Mouse (Mus musculus) neural tube, embryonic 11.5 days (tissue): ENCODE data around the gene Epb41l1. TPM values are rescaled to one million over a fixed set of nuclear protein-coding genes. Genes with fewer than 3 reads are reported as not detected.

Experiments used
- ATAC-seq: fragments of 200-750 bp; cut with Nextera tagmentation; 2 replicates; pipeline ENCODE4 v1.8.0; 2017; ENCODE audit warnings: moderate number of reproducible peaks, mild to moderate bottlenecking, moderate TSS enrichment, moderate library complexity; ENCODE audit not compliant: insufficient read depth, low FRiP score, low TSS enrichment
- DNase-seq: peaks from one replicate; pipeline ENCODE4 v3.0.0-alpha.2; 2015; ENCODE audit warnings: low spot score
- H3K27ac ChIP-seq: fragments of 300-500 bp; sonication (generic); 2 replicates; pipeline ENCODE4 v1.5.1; 2014; ENCODE audit warnings: low read depth, mild to moderate bottlenecking, low read length
- H3K27me3 ChIP-seq: fragments of 300-500 bp; sonication (generic); 2 replicates; pipeline ENCODE4 v1.6.1; 2014; ENCODE audit warnings: mild to moderate bottlenecking, low read length, mixed read lengths; ENCODE audit not compliant: control insufficient read depth, insufficient read depth
- H3K36me3 ChIP-seq: fragments of 300-500 bp; sonication (generic); 2 replicates; pipeline ENCODE4 v1.6.1; 2014; ENCODE audit warnings: mild to moderate bottlenecking, low read length, moderate library complexity, mixed read lengths; ENCODE audit not compliant: control insufficient read depth, insufficient read depth
- H3K4me1 ChIP-seq: fragments of 300-500 bp; sonication (generic); 2 replicates; pipeline ENCODE4 v1.6.1; 2014; ENCODE audit warnings: low read length, mixed read lengths; ENCODE audit not compliant: control insufficient read depth, insufficient read depth
- H3K4me2 ChIP-seq: fragments of 300-500 bp; sonication (generic); 2 replicates; pipeline ENCODE4 v1.6.1; 2014; ENCODE audit warnings: low read depth, mild to moderate bottlenecking, moderate library complexity
- H3K4me3 ChIP-seq: fragments of 300-500 bp; sonication (generic); 2 replicates; pipeline ENCODE4 v1.5.1; 2014; ENCODE audit warnings: low read depth, low read length
- H3K9ac ChIP-seq: fragments of 300-500 bp; sonication (generic); 2 replicates; pipeline ENCODE4 v1.6.1; 2014; ENCODE audit warnings: mild to moderate bottlenecking, low read length
- H3K9me3 ChIP-seq: fragments of 300-500 bp; sonication (generic); 2 replicates; pipeline ENCODE4 v1.6.1; 2016; ENCODE audit warnings: low read length; ENCODE audit not compliant: control insufficient read depth
- WGBS: fragments of 180-500 bp; shearing (Covaris S2); extraction: QIAGEN DNeasy Blood & Tissue Kit; methylation state at CpG from one replicate; pipeline ENCODE4 v1.1.7; 2014; 5-methylcytosine and 5-hydroxymethylcytosine counted together
- polyA plus RNA-seq: library from polyadenylated mRNA; unstranded; fragments of >200 nt; fragmentation: Nextera tagmentation; extraction: Ambion mirVana; gene quantifications from 2 replicates; pipeline ENCODE4 v1.2.1, GENCODE M21; 2014

The Epb41l1 gene
- polyA plus RNA-seq, 1 experiment from 2014 or later = 4.4 TPM

DNA sequence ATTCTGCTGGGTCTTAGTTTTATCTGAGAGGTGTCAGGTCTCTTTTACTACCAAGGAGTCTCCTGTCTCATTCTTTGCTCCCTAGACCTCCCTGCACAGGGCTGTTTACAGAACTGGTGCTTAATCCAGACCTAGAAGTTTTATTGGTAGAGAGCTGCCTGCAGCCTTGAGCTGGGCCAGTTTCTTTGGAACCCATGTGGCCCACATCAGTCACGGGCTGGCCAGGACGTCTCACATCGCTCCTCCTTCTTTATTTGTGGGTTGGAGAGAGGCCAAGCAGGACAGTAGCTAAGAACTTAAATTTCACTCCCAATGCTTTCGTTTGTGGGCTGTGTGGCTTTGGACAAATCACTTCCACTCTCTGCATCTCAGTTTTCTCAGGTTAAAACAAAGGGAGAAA is 9.6 kb downstream of the Epb41l1 start:
- Histone ChIP-seq H3K4me1 (no peaks in the 10 kb centered on the region), H3K36me3 (no peaks in the 10 kb centered on the region), H3K9me3 (no peaks in the 10 kb centered on the region), H3K4me3 (no peak overlapping the region), H3K27ac (no peak overlapping the region), H3K4me2 (no peak overlapping the region), H3K27me3 (no peaks in the 10 kb centered on the region), H3K9ac (no peak overlapping the region)
- ATAC-seq (no peak), DNase-seq (no peak)
- 41% methylated on average over 4 of the region's 4 CpGs for WGBS

DNA sequence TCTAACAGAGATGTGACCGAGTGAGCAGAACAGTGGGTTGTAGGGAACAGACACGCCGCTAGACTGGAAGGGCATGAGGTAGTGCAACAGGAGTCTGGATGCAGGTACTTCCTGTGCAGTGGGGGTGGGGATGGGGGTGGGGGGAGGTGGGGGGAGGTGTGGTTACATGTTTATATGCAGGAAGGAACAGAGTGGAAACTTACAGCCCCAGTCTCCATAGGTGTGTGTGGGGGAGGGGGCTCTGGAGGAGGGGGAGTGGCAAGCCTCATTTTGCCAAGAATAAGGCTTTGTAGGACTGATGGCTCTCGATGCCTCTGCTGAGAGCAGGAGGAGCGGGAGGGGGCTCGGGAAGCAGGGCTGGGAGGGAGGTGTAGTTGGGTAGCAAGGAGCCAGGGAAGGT is 10.7 kb downstream of the Epb41l1 start:
- Histone ChIP-seq H3K36me3 (no peaks in the 10 kb centered on the region), H3K4me2 (no peak overlapping the region), H3K27me3 (no peaks in the 10 kb centered on the region), H3K4me3 (no peak overlapping the region), H3K9ac (no peak overlapping the region), H3K9me3 (no peaks in the 10 kb centered on the region), H3K4me1 (no peaks in the 10 kb centered on the region), H3K27ac (no peak overlapping the region)
- no peak for ATAC-seq
- DNase-seq = no peak
- 76% methylated on average over 6 of the region's 6 CpGs for WGBS

GRCm38 (mm10) chr2:156432086-156432485 is 11.4 kb downstream of the Epb41l1 start:
- Histone ChIP-seq H3K27me3 (no peaks in the 10 kb centered on the region), H3K9ac (no peak overlapping the region), H3K9me3 (no peaks in the 10 kb centered on the region), H3K4me1 (no peaks in the 10 kb centered on the region), H3K4me2 (no peak overlapping the region), H3K27ac (no peak overlapping the region), H3K4me3 (no peak overlapping the region), H3K36me3 (no peaks in the 10 kb centered on the region)
- DNase-seq (no peak), ATAC-seq (no peak)
- WGBS = 92% methylated on average over 3 of the region's 3 CpGs

DNA sequence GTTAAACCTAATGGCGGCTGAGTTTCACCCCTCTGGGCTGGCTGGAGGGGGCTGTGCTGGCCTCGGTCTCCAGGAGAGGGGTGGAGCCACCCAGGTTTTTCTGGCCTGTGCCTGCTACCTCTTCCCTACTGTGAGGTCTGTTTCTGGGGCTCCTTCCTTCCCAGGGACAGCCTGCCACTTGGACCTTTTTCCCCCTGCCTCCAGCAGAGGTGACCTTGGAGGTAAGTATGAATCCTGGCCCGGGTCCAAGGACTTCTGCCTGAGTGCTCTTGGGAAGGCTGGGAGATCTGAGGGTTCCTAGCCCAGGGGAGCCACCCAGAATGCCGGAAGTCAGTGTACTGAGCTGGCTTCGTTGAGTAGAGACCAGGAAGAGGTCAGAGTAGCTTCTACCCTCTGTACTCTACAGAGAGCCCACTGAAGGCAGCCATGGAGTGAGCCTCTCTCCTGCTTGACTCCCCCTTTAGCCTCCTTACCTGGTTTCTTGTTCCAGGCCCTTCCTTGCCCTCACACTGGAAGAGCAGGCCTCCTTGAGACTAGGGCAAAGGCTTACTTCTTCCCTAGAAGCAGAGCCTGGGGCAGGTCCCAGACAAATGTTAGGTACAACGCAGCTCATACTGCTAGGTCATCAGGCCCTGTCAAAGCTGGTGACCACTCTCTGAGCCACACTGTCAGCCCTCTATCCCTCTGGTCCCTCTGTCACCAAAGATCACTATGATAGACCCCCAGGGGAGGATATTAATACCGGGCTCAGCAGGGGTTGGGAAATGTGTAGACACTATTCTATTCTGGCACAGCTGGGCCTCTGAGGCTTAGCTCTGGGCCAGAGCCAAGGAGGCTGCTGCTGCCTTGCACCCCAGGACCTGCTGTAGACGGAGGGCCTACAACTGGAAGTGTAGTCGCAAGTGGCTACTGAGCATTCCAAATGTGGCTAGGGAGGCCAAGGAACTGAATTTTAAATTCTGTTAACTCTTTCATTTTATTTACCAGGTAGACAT is 12.5 kb downstream of the Epb41l1 start:
- ATAC-seq (no peak), DNase-seq (no peak)
- Histone ChIP-seq H3K27ac (no peak overlapping the region), H3K9me3 (no peaks in the 10 kb centered on the region), H3K36me3 (no peaks in the 10 kb centered on the region), H3K4me1 (no peaks in the 10 kb centered on the region), H3K27me3 (no peaks in the 10 kb centered on the region), H3K9ac (no peak overlapping the region), H3K4me2 (no peak overlapping the region), H3K4me3 (no peak overlapping the region)
- WGBS = 60% methylated on average over 9 of the region's 9 CpGs

DNA sequence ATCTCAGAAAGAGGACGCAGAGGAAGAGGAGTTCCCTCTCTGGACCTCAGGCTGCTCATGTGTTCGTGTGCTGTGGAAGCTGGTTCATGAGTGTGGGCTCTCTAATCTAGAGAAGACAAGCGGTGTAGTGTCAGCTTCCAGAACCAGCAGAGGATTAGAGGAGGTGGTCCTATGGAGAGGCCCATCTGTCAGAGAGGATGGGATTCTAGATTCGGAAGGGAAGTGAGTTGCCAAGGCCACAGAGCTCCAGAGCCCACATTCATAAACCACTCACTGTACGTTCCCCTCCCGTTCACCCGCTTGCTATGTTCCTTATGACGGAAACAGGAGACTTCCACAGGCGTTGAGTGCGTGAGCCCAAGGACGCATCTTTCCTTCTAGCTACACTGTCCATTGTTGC is 16.9 kb downstream of the Epb41l1 start:
- Histone ChIP-seq H3K36me3 (no peaks in the 10 kb centered on the region), H3K27me3 (no peaks in the 10 kb centered on the region), H3K27ac (no peak overlapping the region), H3K9ac (no peak overlapping the region), H3K4me1 (peaks cover 5% of the 10 kb centered on the region; the same call in 1 of the 2 replicates), H3K4me3 (no peak overlapping the region), H3K4me2 (no peak overlapping the region), H3K9me3 (no peaks in the 10 kb centered on the region)
- no peak for ATAC-seq
- whole genome bisulfite sequencing = 93% methylated on average over 11 of the region's 11 CpGs
- DNase-seq = no peak

- ATAC-seq (no peak), DNase-seq (peak; percentile 41)
- Histone ChIP-seq H3K9ac (no peak overlapping the region), H3K27me3 (no peaks in the 10 kb centered on the region), H3K4me3 (no peak overlapping the region), H3K27ac (no peak overlapping the region), H3K4me1 (peaks cover 5% of the 10 kb centered on the region; the same call in 1 of the 2 replicates), H3K4me2 (no peak overlapping the region), H3K9me3 (no peaks in the 10 kb centered on the region), H3K36me3 (no peaks in the 10 kb centered on the region)
- WGBS = 44% methylated on average over 11 of the region's 11 CpGs
These were observed 19.2 kb downstream of the Epb41l1 start for GRCm38 (mm10) chr2:156439666-156440462.

DNA sequence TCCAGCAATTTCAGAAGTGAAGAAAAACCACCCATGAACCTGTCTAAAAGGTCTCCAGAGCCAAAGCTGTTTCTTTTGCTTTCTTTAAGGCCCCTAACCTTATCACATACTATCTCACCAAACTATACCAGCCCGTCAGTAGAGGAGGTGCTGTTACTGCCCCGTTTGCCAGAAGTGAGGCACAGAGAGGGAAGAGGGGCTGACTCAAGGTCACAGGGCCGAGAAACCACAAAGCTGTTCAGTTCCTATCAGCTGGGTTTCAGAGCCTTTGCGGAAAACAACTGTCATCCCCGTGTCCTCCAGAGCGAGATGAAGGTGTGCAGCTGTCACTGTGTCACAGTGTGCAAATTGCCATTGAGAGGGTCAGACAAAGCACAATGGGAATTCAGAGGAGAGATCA is 21.2 kb downstream of the Epb41l1 start:
- no peak overlapping the region for H3K4me2 ChIP-seq
- DNase-seq (no peak), ATAC-seq (no peak)
- 60% methylated on average over 6 of the region's 6 CpGs for WGBS
- no peak overlapping the region for H3K4me3 ChIP-seq
- peaks cover 5% of the 10 kb centered on the region; the same call in 1 of the 2 replicates for H3K4me1 ChIP-seq
- H3K9me3 ChIP-seq = no peaks in the 10 kb centered on the region
- H3K27ac ChIP-seq = no peak overlapping the region
- no peak overlapping the region for H3K9ac ChIP-seq
- no peaks in the 10 kb centered on the region for H3K27me3 ChIP-seq
- H3K36me3 ChIP-seq = no peaks in the 10 kb centered on the region

GRCm38 (mm10) chr2:156443323-156443722 is 22.6 kb downstream of the Epb41l1 start:
- DNase-seq (no peak), ATAC-seq (no peak)
- H3K9ac ChIP-seq = no peak overlapping the region
- H3K27me3 ChIP-seq = no peaks in the 10 kb centered on the region
- no peaks in the 10 kb centered on the region for H3K36me3 ChIP-seq
- no peaks in the 10 kb centered on the region for H3K9me3 ChIP-seq
- H3K27ac ChIP-seq = no peak overlapping the region
- H3K4me1 ChIP-seq = peaks cover 5% of the 10 kb centered on the region; the same call in 1 of the 2 replicates
- no peak overlapping the region for H3K4me3 ChIP-seq
- no peak overlapping the region for H3K4me2 ChIP-seq
- 83% methylated on average over 1 of the region's 1 CpGs for WGBS
